Mouse (Mus musculus): Measurements from ENCODE around the gene Pate4. TPM values are rescaled to one million over a fixed set of nuclear protein-coding genes. Genes with fewer than 3 reads are reported as not detected.

The Pate4 gene
- polyA plus RNA-seq, 1 experiment from 2014 or later = not detected

DNA sequence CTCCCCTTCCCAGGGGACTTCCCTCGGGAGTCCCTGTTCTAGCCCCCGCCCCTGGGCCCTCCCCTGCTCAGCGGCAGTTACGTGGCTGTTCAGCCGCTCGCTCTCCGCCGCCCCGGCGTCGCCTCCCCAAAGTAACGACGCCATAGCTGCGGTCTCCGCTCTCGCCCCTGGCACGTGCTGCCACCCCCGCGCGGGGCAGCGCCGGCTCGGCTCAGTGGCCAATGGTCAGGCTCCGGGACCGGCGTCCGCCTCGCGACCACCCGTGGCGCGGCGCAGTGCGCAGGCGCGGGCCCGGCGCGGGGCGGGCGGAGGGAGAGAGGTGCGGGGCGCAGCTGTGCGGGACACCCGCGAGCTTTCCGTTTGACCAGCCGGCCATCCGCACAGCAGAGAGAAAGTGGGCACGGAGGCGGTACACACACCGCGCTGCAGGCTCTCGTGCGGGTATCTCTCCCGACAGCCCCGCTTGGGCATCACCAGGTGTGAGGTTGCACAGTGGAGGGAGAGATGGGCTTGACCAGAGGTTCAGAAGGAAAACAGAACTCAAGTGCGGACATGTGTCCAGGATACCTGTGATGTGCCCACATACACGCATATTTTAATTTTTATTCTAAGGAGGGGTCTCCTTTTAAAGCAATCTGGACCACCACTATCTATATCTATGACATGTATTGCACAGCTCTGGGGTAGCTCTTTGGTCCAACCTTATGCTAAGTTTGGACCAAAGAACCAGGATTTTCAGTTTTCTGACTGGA is 53.3 kb downstream of the Pate4 start, which contains the start of the genes Ddx25 and Pus3:
Ddx25 (minus strand) TSS at position 272 of the 752 bp plus-strand sequence.
Pus3 (plus strand) TSS at position 339 of the 752 bp plus-strand sequence.
- DNase-seq (ENCODE audit: low spot score) = peak; percentile 89
- under 1% methylated on average over 58 of the region's 59 CpGs for WGBS
- peak within 1 kb of the TSS; percentile 20; the same call in 1 of the 2 replicates for H3K27ac ChIP-seq (ENCODE audit: low read depth, low read length)
- no peaks in the 10 kb centered on the region for H3K9me3 ChIP-seq (ENCODE audit: control insufficient read depth, low read length)
- H3K4me3 ChIP-seq (ENCODE audit: low read depth, low read length) = peak within 1 kb of the TSS; percentile 65
- peak; percentile 86 for ATAC-seq (replicated peaks; ENCODE audit: low FRiP score)
- peaks cover 7% of the 10 kb centered on the region; the same call in 1 of the 2 replicates for H3K36me3 ChIP-seq (ENCODE audit: control insufficient read depth, insufficient read depth, low read length)
- H3K4me2 ChIP-seq (ENCODE audit: low read depth, low read length, severe bottlenecking) = peak within 1 kb of the TSS; percentile 92
- H3K27me3 ChIP-seq (ENCODE audit: control insufficient read depth, insufficient read depth, low read length) = peaks cover 4% of the 10 kb centered on the region; the same call in 1 of the 2 replicates
- peak within 1 kb of the TSS; percentile 69 for H3K9ac ChIP-seq (ENCODE audit: low read length)
- H3K4me1 ChIP-seq (replicated peaks; ENCODE audit: control insufficient read depth, insufficient read depth, low read length) = no peaks in the 10 kb centered on the region; the same call in 1 of the 2 replicates

Other genes with a start within 250 kb of the Pate4 start
- 16.4 and 17.2 TPM in 2 replicates for gene Cdon, start 190.8 kb downstream of the Pate4 start, polyA plus RNA-seq (2014; fragmentation: Nextera tagmentation; extraction: Ambion mirVana)
- not detected in 2 replicates for gene Gm1113, start 93.7 kb downstream of the Pate4 start, polyA plus RNA-seq (2014; fragmentation: Nextera tagmentation; extraction: Ambion mirVana)
- gene Ddx25, start 53.4 kb downstream of the Pate4 start, polyA plus RNA-seq (2014; fragmentation: Nextera tagmentation; extraction: Ambion mirVana) = 8.2 and 8.8 TPM in 2 replicates
- gene Pus3, start 53.3 kb downstream of the Pate4 start, polyA plus RNA-seq (2014; fragmentation: Nextera tagmentation; extraction: Ambion mirVana) = 21.8 TPM in 2 replicates
- 0.75 and 1.0 TPM in 2 replicates for gene Pate2, start 41.7 kb downstream of the Pate4 start, polyA plus RNA-seq (2014; fragmentation: Nextera tagmentation; extraction: Ambion mirVana)
- gene Hyls1, start 41.5 kb downstream of the Pate4 start, polyA plus RNA-seq (2014; fragmentation: Nextera tagmentation; extraction: Ambion mirVana) = 31.1 and 34.2 TPM in 2 replicates
- gene Pate3, start 36.3 kb upstream of the Pate4 start, polyA plus RNA-seq (2014; fragmentation: Nextera tagmentation; extraction: Ambion mirVana) = not detected in 2 replicates
- gene Pate1, start 75.4 kb upstream of the Pate4 start, polyA plus RNA-seq (2014; fragmentation: Nextera tagmentation; extraction: Ambion mirVana) = not detected in 2 replicates
- not detected in 2 replicates for gene Gm17677, start 129.1 kb upstream of the Pate4 start, polyA plus RNA-seq (2014; fragmentation: Nextera tagmentation; extraction: Ambion mirVana)
- gene Gm17727, start 166.2 kb upstream of the Pate4 start, polyA plus RNA-seq (2014; fragmentation: Nextera tagmentation; extraction: Ambion mirVana) = not detected in 2 replicates
- gene Gm27235, start 178.2 kb upstream of the Pate4 start, polyA plus RNA-seq (2014; fragmentation: Nextera tagmentation; extraction: Ambion mirVana) = not detected in 2 replicates
- not detected in 2 replicates for gene D730048I06Rik, start 178.2 kb upstream of the Pate4 start, polyA plus RNA-seq (2014; fragmentation: Nextera tagmentation; extraction: Ambion mirVana)
- gene 9230110F15Rik, start 232.2 kb upstream of the Pate4 start, polyA plus RNA-seq (2014; fragmentation: Nextera tagmentation; extraction: Ambion mirVana) = not detected in 2 replicates

Data from forebrain, embryonic 11.5 days (tissue).